Mouse (Mus musculus): ENCODE results near the gene Fam216a.
A peak's percentile ranks its signal among the peaks of the same experiment; 100 is the strongest.
"Not testable (repeated sequence)": the region's sequence is repeated elsewhere in the genome, so short reads cannot be mapped to it uniquely, and the experiment has no call there.

Gene Fam216a

DNA sequence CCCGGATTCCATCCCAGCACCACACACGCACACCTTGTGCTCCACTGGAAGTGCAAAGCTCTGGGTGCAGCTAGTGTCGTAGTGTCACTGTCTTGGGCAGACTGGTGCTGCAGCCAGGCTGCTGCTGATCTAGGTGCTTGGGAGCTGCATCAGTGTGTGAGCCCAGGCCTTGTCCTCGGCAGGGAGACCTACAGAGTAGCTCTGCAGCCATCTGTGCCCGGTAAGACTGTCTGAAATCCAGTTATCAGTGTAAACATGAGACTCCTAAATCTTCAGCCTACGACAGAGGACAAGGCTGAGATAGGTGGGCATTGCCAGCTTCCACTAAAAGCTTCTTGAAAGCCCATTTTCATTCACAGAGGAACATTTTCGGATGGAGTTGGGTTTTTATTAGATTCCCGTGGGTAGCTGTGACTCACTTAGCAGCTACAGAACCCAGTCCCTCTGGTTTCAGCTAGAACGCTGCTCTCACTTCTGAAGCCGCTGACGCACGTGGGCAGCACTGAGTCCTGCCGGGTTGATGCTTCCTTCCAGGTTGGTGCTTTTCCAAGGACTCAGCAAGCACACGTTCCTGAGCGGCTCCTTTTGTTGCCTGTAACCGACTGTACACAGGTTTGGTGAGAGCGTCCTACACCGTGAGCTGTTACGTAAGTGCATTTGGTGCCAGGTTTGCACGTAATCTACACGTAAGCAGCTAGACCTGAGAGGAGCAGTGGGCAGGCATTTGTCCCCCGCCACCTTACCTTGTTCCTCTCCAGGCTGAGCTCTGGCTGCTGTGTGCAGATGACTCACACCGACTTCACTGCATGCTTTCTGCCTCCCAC is 47.3 kb downstream of the Fam216a start:
- DNase-seq (ENCODE audit: low spot score in 2 of 2) = no peak

GRCm38 (mm10) chr5:122323523-122323922 is 48.6 kb downstream of the Fam216a start:
- no peak for DNase-seq (ENCODE audit: low spot score in 2 of 2)

DNA sequence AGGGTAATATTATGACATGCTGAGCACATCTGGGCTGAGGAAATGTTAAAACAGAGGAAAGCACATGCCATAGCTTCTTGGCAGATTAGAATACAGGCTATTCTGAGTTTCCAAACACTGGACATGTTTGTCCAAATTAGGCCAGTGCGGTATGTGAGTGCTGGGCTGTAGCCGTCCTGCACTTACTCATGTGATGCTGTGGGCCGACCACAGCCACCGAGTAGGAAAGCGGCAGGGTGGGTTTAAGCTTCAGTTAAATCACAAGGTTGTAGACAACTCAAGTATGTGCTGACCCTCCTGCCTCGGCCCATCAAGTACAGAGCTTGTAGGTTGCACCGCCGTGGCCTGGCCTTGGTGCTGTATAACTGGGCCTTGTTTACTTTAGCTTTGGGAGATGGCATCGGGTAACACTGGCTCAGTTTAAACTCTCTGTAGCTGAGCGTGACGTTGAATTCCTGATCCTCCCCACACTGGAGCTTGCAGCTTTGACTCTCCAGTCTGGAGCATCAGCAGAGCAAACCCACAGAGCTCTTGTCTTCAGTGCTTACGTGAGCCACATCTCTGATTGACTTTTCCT is 51.9 kb downstream of the Fam216a start:
- no peak for DNase-seq (ENCODE audit: low spot score in 2 of 2)

DNA sequence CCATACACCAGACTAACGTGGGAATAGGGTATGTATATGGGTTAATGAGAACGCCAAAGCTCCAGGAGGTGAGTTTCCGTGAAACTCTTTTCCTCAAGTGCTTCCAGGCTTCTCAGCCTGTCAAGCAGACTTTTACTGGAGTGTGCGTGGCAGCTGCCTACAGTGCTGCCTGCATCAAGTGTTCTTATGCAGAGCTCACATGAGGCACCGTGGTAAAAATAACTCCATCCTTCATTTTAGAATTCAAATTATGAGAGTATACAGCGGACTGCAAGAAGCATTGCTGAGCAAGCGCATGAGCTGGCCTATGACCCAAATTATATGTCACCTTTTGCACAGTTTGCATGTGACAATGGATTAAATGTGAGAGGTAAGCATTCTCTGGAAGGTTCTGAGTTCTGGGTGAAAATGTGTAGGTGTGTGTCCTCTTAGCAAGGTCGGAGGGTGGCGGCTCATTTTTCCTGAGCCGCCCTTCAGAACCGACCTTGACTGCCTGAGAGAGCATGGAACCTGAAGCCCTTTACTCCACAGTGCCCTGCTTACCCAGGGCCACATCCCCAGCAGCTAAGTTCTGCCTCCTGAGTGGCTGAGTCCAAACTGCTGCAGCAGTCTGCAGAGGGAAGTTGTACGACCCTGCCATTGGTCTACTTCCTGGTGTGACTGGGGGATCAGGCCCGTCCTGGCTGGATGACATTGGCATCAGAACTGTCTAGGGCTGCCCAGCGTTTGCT is 52.5 kb downstream of the Fam216a start:
- DNase-seq (ENCODE audit: low spot score in 2 of 2) = no peak

DNA sequence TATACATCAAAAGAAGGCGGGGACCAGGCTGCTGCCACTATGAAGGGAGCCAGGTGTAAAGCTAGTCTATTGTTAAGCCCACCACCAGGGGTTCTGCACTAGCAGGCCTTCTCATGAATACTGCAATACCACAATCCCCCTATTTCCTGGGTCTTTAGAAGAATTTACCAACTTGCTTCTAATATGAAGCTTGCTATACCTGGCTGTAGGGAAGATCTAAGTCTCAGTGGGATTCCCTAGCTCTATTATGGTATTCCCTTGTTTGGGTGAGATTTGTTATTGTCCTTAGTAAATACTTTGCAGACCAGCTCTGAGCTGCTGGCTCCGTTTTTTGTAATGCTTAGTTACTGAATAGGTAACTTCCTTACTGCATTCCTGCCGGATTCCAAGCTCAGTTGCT is 53.2 kb downstream of the Fam216a start:
- not testable (repeated sequence) for DNase-seq (ENCODE audit: low spot score in 2 of 2)

DNA sequence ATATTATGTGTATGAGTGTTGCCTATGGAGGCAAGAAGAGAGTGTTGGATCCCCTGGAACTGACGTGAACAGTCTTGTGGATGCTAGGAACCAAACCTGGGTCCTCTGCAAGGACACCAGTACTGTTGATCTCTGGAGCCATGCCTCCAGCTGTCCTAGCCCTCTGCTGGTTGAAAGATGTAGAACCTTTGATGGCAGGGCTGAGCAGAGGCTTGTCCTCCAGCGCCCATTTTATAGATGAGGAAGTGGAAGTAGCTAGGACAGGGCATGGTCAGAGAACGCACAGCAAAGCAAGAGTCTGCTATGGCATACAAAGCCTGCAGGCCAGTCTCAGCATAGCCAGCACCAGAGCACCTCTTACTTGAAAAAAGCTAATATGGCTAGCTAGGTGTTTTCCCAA is 54.1 kb downstream of the Fam216a start:
- DNase-seq (ENCODE audit: low spot score in 2 of 2) = peak; percentile 68 to 73

- DNase-seq (ENCODE audit: low spot score in 2 of 2) = no peak
These were observed 54.7 kb downstream of the Fam216a start for GRCm38 (mm10) chr5:122317329-122318045.

DNA sequence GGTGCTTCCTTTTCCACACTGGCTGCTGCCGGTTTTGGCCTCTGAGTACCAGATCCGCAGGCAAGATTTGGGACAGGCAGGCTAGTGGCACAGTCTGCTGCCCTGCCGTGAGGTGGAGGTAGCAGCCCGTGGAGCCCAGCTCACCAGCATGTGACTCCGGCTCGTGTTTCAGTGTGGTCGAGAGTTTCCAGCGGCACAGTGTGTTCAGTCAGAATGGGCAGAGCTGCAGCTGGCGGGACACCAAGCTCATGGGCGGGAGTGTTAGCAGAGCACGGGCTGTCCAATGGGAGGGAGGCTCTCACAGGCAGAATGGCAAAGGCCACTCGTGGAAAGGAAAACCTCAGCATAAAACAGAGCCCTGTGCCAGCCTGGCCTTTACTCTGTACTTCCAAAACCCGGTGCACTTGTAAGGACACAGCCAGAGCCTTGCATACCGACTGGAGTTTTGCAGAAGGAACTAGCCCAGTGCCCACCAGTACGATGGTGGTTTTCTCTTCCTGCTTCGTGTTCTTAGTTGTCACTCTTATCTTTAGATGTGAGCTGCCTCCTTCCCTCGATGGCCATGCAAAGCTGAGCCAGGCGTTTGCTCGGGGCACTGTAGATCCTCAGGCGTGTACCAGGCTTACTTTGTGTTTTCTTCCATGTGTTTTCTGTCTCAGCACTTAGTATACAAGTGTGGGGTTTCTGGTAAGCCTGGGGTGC is 57.0 kb downstream of the Fam216a start:
- peak; percentile 54 to 78 for DNase-seq (ENCODE audit: low spot score in 2 of 2)

Measured in spleen, postnatal 4 days (tissue).